Mouse (Mus musculus): ENCODE measurements around the gene Cenpv. TPM values are rescaled to one million over a fixed set of nuclear protein-coding genes. Genes with fewer than 3 reads are reported as not detected.

The Cenpv gene
- polyA plus RNA-seq, 1 experiment from 2014 or later = 52.2 TPM

DNA sequence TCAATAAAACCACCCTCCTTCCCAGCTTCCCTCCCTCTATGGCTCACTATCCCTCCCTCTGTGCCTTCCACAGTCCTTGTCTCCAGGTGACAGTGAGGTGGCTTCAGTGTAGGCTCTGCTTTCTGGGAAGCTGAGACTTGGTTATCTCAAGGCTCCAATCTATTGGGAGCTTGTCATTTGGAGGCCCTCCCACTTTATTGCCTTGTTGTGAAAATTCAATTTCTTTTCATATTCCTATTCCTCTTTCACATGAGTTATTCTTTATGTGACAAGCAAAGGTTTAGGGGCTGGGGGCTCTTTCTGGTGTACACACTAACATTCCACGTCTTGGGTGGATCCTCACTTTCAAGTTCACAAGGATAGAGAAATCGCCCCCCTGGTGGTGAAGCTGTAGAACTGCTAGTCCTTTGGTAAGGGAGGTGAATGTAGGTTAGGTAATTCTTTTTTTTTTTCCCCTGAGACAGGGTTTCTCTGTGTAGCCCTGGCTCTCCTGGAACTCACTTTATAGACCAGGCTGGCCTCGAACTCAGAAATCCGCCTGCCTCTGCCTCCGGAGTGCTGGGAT is 42.8 kb downstream of the Cenpv start:
- no peak for ATAC-seq (ENCODE audit: low read depth)
- no peak overlapping the region for H3K27ac ChIP-seq (replicated peaks)
- no peaks in the 10 kb centered on the region for H3K36me3 ChIP-seq
- H3K9me3 ChIP-seq = no peaks in the 10 kb centered on the region
- peaks cover 9% of the 10 kb centered on the region for H3K4me1 ChIP-seq (replicated peaks)
- H3K27me3 ChIP-seq = no peaks in the 10 kb centered on the region
- WGBS = 68% methylated on average over 5 of the region's 5 CpGs
- no peak overlapping the region for H3K4me2 ChIP-seq
- no peak overlapping the region for H3K4me3 ChIP-seq
- H3K9ac ChIP-seq = no peak overlapping the region

DNA sequence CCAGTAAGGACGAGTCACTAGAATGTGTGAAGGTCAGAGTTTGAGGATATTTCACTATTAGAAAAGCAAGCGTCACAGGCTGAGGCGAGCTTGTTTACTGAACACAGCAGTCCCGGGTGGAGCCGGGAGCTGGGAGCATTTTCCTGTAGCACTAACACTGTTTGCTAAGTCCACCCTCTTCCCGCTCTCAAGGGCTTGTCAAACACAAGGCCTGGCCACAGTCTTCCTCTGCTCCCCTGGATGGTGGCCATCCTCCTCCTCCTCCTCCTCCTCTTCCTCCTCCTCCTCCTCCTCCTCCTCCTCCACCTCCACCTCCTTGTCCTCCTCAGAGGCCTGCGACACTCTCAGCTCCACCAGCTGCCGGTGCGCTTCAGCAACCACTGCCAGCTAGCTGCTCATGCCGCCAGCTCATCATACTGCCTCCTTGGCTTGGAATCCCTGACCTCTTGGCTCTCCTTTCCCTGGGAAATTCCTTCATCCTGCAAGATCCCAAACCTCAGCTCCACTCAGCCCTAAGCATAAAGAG is 43.7 kb downstream of the Cenpv start:
- H3K9me3 ChIP-seq = no peaks in the 10 kb centered on the region
- H3K4me1 ChIP-seq (replicated peaks) = peaks cover 9% of the 10 kb centered on the region
- no peak for ATAC-seq (ENCODE audit: low read depth)
- WGBS = 27% methylated on average over 7 of the region's 10 CpGs
- peak overlapping the region; percentile 29; the same call in 1 of the 2 replicates for H3K27ac ChIP-seq (replicated peaks)
- H3K9ac ChIP-seq = no peak overlapping the region
- H3K4me3 ChIP-seq = no peak overlapping the region
- H3K36me3 ChIP-seq = no peaks in the 10 kb centered on the region
- no peak overlapping the region for H3K4me2 ChIP-seq
- H3K27me3 ChIP-seq = no peaks in the 10 kb centered on the region

DNA sequence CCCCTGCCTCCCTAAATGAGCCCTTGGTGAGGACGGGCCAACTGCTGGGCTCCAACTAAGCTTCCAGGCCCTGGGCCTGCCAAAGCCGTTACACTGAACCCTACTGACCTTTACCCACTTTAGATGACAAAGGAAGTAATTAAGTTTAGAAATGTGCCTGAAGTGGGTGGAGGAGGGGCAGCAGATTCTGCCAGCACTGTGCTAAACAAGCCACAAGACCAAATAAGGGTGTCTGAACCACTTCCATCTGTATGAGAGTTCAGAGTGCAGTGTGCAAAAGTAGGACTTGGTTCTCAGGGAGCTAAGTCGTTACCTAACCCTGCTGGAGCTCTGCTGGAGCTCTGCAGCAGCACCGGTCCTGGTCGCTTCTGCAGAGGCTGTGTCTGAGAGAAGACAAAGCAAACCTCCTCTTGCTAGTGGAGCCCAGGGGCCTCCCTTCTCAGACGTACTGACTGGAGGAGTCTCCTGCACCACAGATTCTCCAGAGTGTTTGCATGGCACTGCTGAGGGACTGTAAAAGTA is 44.2 kb downstream of the Cenpv start:
- Histone ChIP-seq H3K4me1 (replicated peaks) (peaks cover 9% of the 10 kb centered on the region), H3K27ac (replicated peaks) (peak overlapping the region; percentile 29; the same call in 1 of the 2 replicates), H3K4me3 (no peak overlapping the region), H3K9ac (no peak overlapping the region), H3K27me3 (no peaks in the 10 kb centered on the region), H3K4me2 (no peak overlapping the region), H3K9me3 (no peaks in the 10 kb centered on the region), H3K36me3 (no peaks in the 10 kb centered on the region)
- 0 out of 2 replicates have a peak, but pooled peaks have one; percentile 36 for ATAC-seq (ENCODE audit: low read depth)
- 3% methylated on average over 6 of the region's 6 CpGs for WGBS

DNA sequence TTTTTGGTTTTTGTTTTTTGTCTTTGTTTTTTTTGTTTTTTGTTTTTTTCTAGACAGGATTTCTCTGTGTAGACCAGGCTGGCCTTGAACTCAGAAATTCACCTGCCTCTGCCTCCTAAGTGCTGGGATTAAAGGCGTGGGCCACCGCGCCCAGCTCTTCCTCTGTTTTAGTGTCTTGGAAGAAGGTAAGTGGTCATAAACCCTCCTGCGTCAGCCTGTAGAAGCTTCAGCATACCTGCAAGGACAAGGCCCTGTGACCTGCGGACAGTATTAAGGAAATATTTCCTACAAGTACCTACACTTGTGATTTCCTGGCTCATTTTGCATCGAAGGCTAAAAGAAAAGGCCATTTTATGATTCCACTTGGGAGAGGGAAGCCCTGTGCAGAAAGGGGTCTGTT is 45.4 kb downstream of the Cenpv start:
- no peak for ATAC-seq (ENCODE audit: low read depth)
- Histone ChIP-seq H3K36me3 (no peaks in the 10 kb centered on the region), H3K9ac (no peak overlapping the region), H3K27ac (replicated peaks) (no peak overlapping the region), H3K4me2 (no peak overlapping the region), H3K9me3 (no peaks in the 10 kb centered on the region), H3K4me1 (replicated peaks) (peaks cover 9% of the 10 kb centered on the region), H3K4me3 (no peak overlapping the region), H3K27me3 (no peaks in the 10 kb centered on the region)
- WGBS = 92% methylated on average over 6 of the region's 6 CpGs

DNA sequence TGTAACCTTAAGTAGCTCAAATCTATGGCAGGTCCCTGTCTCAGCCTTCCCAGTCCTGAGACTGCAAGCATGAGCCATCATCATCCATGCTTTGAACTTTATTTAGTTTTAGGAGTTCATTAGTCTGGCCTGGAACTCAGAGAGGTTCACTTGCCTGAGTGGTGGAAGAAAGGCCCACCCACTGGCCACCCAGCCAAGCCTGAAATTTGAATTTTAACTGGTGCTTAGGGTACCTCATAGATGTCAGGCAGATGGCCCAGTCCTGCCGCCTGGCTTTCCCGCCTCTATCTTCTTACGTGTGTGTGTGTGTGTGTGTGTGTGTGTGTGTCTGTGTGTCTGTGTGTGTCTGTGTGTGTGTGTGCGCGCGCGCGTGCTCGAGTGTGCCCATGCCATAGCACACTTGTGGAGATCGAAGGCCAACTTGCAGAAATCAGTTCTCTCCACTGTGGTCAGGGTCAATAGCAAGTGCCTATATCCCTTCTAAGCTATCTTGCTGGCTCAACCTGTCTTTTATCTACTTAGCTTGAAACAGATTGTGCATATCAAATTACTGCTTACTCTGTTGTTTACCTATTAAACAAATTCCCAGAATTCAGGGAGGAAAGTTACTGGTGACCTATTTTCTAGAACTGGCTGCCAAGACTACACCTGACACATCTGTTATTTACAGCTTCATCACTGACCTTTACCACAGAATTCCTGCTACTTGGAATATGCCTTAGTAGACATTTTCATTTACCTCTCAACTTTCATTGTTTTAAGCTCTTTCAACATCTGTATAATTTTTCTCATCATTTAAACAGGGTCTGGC is 51.3 kb downstream of the Cenpv start:
- Histone ChIP-seq H3K4me1 (replicated peaks) (no peaks in the 10 kb centered on the region), H3K9me3 (no peaks in the 10 kb centered on the region), H3K27ac (replicated peaks) (no peak overlapping the region), H3K27me3 (no peaks in the 10 kb centered on the region), H3K9ac (no peak overlapping the region), H3K36me3 (no peaks in the 10 kb centered on the region), H3K4me3 (no peak overlapping the region), H3K4me2 (no peak overlapping the region)
- 95% methylated on average over 10 of the region's 10 CpGs for WGBS
- ATAC-seq (ENCODE audit: low read depth) = no peak

DNA sequence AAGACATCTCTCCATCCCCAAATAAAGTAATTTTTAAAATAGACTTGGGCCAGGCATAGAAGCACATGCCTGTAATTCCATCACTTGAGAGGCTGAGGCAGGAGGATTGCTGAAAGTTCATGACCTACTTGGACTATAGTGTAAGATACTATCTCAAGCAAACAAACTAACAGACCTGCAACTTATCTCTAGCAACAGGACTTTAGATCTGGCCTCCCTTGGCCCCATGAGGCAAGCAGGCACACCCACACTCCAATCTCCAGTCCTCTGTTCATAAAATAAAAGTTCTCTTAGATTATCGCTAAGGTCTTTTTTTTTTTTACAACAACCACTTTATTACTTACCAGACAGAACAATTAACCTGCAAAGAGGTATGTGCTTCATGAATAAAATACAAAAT is 52.1 kb downstream of the Cenpv start:
- ATAC-seq (ENCODE audit: low read depth) = no peak
- Histone ChIP-seq H3K36me3 (no peaks in the 10 kb centered on the region), H3K4me3 (no peak overlapping the region), H3K9me3 (no peaks in the 10 kb centered on the region), H3K9ac (no peak overlapping the region), H3K27me3 (no peaks in the 10 kb centered on the region), H3K4me2 (no peak overlapping the region), H3K4me1 (replicated peaks) (no peaks in the 10 kb centered on the region), H3K27ac (replicated peaks) (no peak overlapping the region)
- 88% methylated on average over 1 of the region's 1 CpGs for WGBS

DNA sequence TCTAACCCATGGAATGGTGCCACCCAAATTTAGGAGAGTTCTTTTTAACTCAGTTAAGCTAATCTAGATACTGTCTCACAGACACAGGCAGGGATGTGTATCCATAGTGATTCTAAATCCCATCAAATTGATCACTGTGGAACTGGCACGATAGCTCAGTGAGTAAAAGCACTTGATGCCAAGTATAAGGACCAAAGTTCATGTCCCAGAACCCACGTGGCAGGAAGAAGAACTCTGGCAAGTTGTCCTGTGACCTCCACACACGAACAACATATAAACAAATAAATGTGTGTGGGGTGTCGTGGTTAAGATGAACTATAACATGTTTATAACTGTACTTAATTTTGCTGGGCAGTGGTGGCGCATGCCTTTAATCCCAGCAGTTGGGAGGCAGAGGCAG is 59.5 kb downstream of the Cenpv start:
- no peak for ATAC-seq (ENCODE audit: low read depth)
- peak overlapping the region; percentile 73 for H3K27ac ChIP-seq (replicated peaks)
- H3K9me3 ChIP-seq = no peaks in the 10 kb centered on the region
- no peaks in the 10 kb centered on the region for H3K36me3 ChIP-seq
- no peaks in the 10 kb centered on the region for H3K27me3 ChIP-seq
- no peak overlapping the region for H3K4me2 ChIP-seq
- H3K4me3 ChIP-seq = no peak overlapping the region
- peaks cover 7% of the 10 kb centered on the region; the same call in 1 of the 2 replicates for H3K4me1 ChIP-seq (replicated peaks)
- WGBS = 89% methylated on average over 5 of the region's 5 CpGs
- H3K9ac ChIP-seq = no peak overlapping the region

DNA sequence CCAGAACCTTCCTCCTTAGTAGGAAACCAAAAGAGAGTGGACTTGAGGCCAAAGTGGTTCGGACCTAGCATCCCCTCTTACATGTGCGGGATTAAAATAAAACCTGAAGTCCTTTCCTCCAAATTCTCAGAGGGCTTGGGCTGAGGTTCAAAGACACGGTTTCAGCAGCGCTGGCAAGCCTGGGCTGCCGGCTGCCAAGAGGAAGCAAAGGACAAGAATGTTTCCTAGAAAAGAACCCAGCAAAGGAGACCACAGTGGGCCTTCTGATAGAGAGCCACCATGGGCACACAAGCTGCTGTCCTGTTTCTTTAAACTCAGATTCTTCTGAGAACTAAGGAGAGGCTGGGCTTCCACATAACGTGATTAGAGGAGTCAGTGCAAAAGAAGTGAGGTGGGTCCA is 60.1 kb downstream of the Cenpv start:
- 78% methylated on average over 6 of the region's 6 CpGs for WGBS
- H3K27ac ChIP-seq (replicated peaks) = peak overlapping the region; percentile 73

DNA sequence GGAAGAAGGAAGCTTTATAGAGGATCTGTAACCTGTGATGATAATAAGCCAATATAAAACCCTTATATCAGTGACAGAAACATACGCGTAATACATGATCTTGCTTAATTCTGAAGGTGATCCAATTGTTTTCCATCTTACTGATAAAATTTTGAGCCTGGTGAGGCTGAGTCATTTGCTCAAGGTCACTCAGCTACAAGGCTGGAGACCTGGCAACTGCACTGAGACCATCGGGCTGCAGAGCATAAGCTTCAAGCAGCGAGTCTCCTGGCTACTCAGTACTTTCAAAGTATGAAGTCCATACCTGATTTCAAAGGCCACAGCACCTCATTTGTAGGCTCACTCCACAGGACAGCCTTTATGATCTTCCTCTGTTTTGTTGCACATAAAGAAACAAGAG is 62.9 kb downstream of the Cenpv start:
- 98% methylated on average over 4 of the region's 4 CpGs for WGBS
- no peaks in the 10 kb centered on the region for H3K36me3 ChIP-seq
- ATAC-seq (ENCODE audit: low read depth) = no peak
- H3K9ac ChIP-seq = no peak overlapping the region
- no peak overlapping the region for H3K4me3 ChIP-seq
- no peak overlapping the region for H3K4me2 ChIP-seq
- H3K27me3 ChIP-seq = no peaks in the 10 kb centered on the region
- H3K9me3 ChIP-seq = no peaks in the 10 kb centered on the region
- no peak overlapping the region for H3K27ac ChIP-seq (replicated peaks)
- peaks cover 7% of the 10 kb centered on the region; the same call in 1 of the 2 replicates for H3K4me1 ChIP-seq (replicated peaks)

More for the DNA sequence above, 60.1 kb downstream of the Cenpv start:
- Histone ChIP-seq H3K4me1 (replicated peaks) (peaks cover 7% of the 10 kb centered on the region; the same call in 1 of the 2 replicates), H3K36me3 (no peaks in the 10 kb centered on the region), H3K9me3 (no peaks in the 10 kb centered on the region), H3K4me2 (no peak overlapping the region), H3K27me3 (no peaks in the 10 kb centered on the region), H3K4me3 (no peak overlapping the region), H3K9ac (no peak overlapping the region)
- ATAC-seq (ENCODE audit: low read depth) = no peak

Other genes starting within 250 kb of the Cenpv start
- gene Pigl, start 80.8 kb downstream of the Cenpv start, polyA plus RNA-seq (2015; fragmentation: Nextera tagmentation; extraction: Ambion mirVana) = 7.7 and 9.5 TPM in 2 replicates
- gene Ncor1, start 80.7 kb downstream of the Cenpv start, polyA plus RNA-seq (2015; fragmentation: Nextera tagmentation; extraction: Ambion mirVana) = 185 and 190 TPM in 2 replicates
- gene Ubb, start 11.9 kb upstream of the Cenpv start, polyA plus RNA-seq (2015; fragmentation: Nextera tagmentation; extraction: Ambion mirVana) = 4,310 and 4,558 TPM in 2 replicates
- gene Trpv2, start 35.2 kb upstream of the Cenpv start, polyA plus RNA-seq (2015; fragmentation: Nextera tagmentation; extraction: Ambion mirVana) = 23.1 and 25.0 TPM in 2 replicates
- gene Lrrc75a, start 109.3 kb upstream of the Cenpv start, polyA plus RNA-seq (2015; fragmentation: Nextera tagmentation; extraction: Ambion mirVana) = 8.5 and 8.9 TPM in 2 replicates
- 21.4 and 25.6 TPM in 2 replicates for gene Mmgt2, start 109.4 kb upstream of the Cenpv start, polyA plus RNA-seq (2015; fragmentation: Nextera tagmentation; extraction: Ambion mirVana)
- 18.7 and 18.9 TPM in 2 replicates for gene Zfp287, start 192.6 kb upstream of the Cenpv start, polyA plus RNA-seq (2015; fragmentation: Nextera tagmentation; extraction: Ambion mirVana)
- not detected in 2 replicates for gene Gm10428, start 213.8 kb upstream of the Cenpv start, polyA plus RNA-seq (2015; fragmentation: Nextera tagmentation; extraction: Ambion mirVana)

All from neural tube, embryonic 13.5 days (tissue).